8 mouse cellular contexts compared by ENCODE assay signal in genomic region chr2:160601805-160602204, GRCm38 (mm10). TPM values are rescaled to one million over a fixed set of nuclear protein-coding genes. Genes with fewer than 3 reads are reported as not detected.
DNase-seq lines count a peak whose midpoint lies in the region; ATAC-seq and TF ChIP-seq lines count a peak whose summit lies in the region.

No protein-coding gene starts in this region.

- H3K4me2 ChIP-seq in midbrain, postnatal 0 days (ENCODE audit: low read depth, low read length, poor library complexity, severe bottlenecking), result no peak overlapping the region
- H3K4me2 ChIP-seq in midbrain, embryonic 15.5 days, result no peak overlapping the region

- 58% methylated on average over 1 of the region's 1 CpGs for WGBS in midbrain, postnatal 0 days
- 54% methylated on average over 1 of the region's 1 CpGs for WGBS in midbrain, embryonic 15.5 days

- H3K4me1 ChIP-seq in midbrain, postnatal 0 days (ENCODE audit: insufficient read depth, low read length), result no peaks in the 10 kb centered on the region
- H3K4me1 ChIP-seq in midbrain, embryonic 15.5 days, result no peaks in the 10 kb centered on the region

- H3K27me3 ChIP-seq in midbrain, postnatal 0 days (ENCODE audit: insufficient read depth, low read length), result no peaks in the 10 kb centered on the region
- H3K27me3 ChIP-seq in midbrain, embryonic 15.5 days (replicated peaks), result 0 out of 2 replicates have a peak, but pooled peaks cover 3% of the 10 kb centered on the region

- TF ChIP-seq CTCF in midbrain, postnatal 0 days (IDR thresholded peaks at IDR 0.05), result peak; percentile 72

- no peaks in the 10 kb centered on the region for H3K36me3 ChIP-seq in midbrain, postnatal 0 days (ENCODE audit: insufficient read depth, low read length)
- H3K36me3 ChIP-seq in midbrain, embryonic 15.5 days (replicated peaks), result no peaks in the 10 kb centered on the region

- peak; percentile 45 to 64 for DNase-seq in cerebellum, postnatal 14 days
- DNase-seq in cerebellum, adult 9-11 months, result no peak
- no peak for DNase-seq in midbrain, postnatal 0 days (ENCODE audit: low spot score)
- DNase-seq in lung, postnatal 36 days, result peak; percentile 80
- no peak for DNase-seq in frontal cortex, postnatal 25 days (ENCODE audit: low spot score in 2 of 2)
- DNase-seq in urinary bladder, postnatal 10 days (ENCODE audit: low spot score), result no peak

- H3K9ac ChIP-seq in midbrain, postnatal 0 days (replicated peaks; ENCODE audit: low read length, poor library complexity, severe bottlenecking), result no peak overlapping the region
- H3K9ac ChIP-seq in midbrain, embryonic 15.5 days, result no peak overlapping the region

- H3K9me3 ChIP-seq in midbrain, postnatal 0 days (ENCODE audit: low read length), result no peaks in the 10 kb centered on the region
- no peaks in the 10 kb centered on the region for H3K9me3 ChIP-seq in midbrain, embryonic 15.5 days

- ATAC-seq in midbrain, postnatal 0 days (ENCODE audit: low FRiP score), result no peak
- no peak for ATAC-seq in midbrain, embryonic 15.5 days (replicated peaks)
- peak; percentile 75 for ATAC-seq in granulocyte monocyte progenitor cell, adult 5-6 weeks (replicated peaks; ENCODE audit: poor library complexity, severe bottlenecking)

- H3K27ac ChIP-seq in midbrain, postnatal 0 days (ENCODE audit: low read depth, low read length), result no peak overlapping the region
- H3K27ac ChIP-seq in midbrain, embryonic 15.5 days, result no peak overlapping the region

- no peak overlapping the region for H3K4me3 ChIP-seq in midbrain, postnatal 0 days (ENCODE audit: low read depth, low read length)
- no peak overlapping the region for H3K4me3 ChIP-seq in midbrain, embryonic 15.5 days

RNA-seq across cellular contexts. Expression of gene Top1, which starts 43.9 kb away (rescaled TPM):
- total RNA-seq in midbrain, postnatal 0 days (2014; rRNA removed), result 31.1 and 51.0 TPM in 2 replicates
- polyA plus RNA-seq in midbrain, postnatal 0 days (2015; fragmentation: Nextera tagmentation; extraction: Ambion mirVana), result 43.3 and 52.2 TPM in 2 replicates
- 75.2 and 81.1 TPM in 2 replicates for polyA plus RNA-seq in midbrain, embryonic 15.5 days (2015; fragmentation: Nextera tagmentation; extraction: Ambion mirVana)
- total RNA-seq in granulocyte monocyte progenitor cell, adult 5-6 weeks (2014; fragmentation: Nextera tagmentation), result 85.0 and 98.9 TPM in 2 replicates
- 154 and 157 TPM in 2 replicates for total RNA-seq in granulocyte monocyte progenitor cell, adult 5-6 weeks (2017)

Comparison
In these comparisons a context has a peak if more than half of its experiments do, and no peak if none do; other contexts are left out.
1. DNase-seq: peak in cerebellum, postnatal 14 days (2 of 2) and lung, postnatal 36 days (single experiment); none in cerebellum, adult 9-11 months (single experiment), midbrain, postnatal 0 days (single experiment), frontal cortex, postnatal 25 days (0 of 2) and urinary bladder, postnatal 10 days (single experiment).